Mouse (Mus musculus): ENCODE data around the gene Plac8.

The Plac8 gene

DNA sequence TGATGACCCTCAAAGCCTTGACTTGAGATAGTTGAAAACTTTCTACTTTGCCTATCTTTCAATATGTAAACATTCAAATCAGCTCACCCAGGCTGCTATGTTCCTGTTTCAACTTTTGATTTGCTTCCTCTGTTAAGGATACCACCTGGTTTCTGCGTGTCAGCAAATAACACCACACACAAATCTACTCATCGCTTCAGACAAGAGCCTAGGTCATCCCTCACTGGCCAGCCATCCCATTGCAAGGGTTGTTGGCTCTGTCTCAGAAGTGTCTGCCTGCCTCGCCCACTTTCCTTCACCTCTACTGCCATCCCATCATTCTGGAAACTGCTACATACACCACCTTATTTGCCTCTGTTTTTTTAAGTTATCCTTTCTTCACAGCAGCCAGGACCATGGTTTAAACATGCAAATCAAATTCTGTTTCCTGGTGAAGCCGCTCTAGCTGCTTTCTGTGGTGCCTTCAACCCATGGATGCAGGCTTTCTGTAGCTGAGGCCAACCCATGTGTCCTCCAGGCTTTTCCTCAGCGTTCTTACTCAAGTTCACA, 6.9 kb upstream of the Plac8 start:
- DNase-seq (ENCODE audit: low read depth) = no peak

DNA sequence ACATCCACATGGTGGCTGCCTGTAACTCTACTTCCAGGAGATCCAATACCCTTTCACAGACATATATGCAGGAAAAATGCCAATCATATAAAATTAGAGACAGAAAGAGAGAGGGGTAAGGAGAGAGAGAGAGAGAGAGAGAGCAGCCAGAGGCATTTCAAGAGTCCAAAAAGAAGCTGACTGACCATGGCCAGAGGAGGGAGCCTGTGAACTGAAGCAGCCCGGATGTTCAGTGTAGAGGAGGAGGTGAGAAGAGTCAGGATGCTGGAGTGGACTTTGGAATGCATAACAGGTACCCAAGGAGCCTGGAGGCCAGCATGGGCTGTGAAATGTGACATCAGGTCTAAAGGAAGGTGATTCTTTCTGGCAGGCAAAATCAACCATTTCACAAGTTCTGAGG, 2.7 kb upstream of the Plac8 start:
- DNase-seq (ENCODE audit: low read depth) = peak; percentile 36

- DNase-seq (ENCODE audit: low read depth) = no peak
Measured at GRCm38 (mm10) chr5:100573256-100573655, 1.2 kb upstream of the Plac8 start.

- peak; percentile 40 for DNase-seq (ENCODE audit: low read depth)
Measured at GRCm38 (mm10) chr5:100570716-100571115, 1.3 kb downstream of the Plac8 start.

- no peak for DNase-seq (ENCODE audit: low read depth)
Measured at GRCm38 (mm10) chr5:100569997-100570595, 1.9 kb downstream of the Plac8 start.

- no peak for DNase-seq (ENCODE audit: low read depth)
Measured at GRCm38 (mm10) chr5:100569250-100569934, 2.7 kb downstream of the Plac8 start.

GRCm38 (mm10) chr5:100568802-100569201, 3.2 kb downstream of the Plac8 start:
- DNase-seq (ENCODE audit: low read depth) = peak; percentile 56

DNA sequence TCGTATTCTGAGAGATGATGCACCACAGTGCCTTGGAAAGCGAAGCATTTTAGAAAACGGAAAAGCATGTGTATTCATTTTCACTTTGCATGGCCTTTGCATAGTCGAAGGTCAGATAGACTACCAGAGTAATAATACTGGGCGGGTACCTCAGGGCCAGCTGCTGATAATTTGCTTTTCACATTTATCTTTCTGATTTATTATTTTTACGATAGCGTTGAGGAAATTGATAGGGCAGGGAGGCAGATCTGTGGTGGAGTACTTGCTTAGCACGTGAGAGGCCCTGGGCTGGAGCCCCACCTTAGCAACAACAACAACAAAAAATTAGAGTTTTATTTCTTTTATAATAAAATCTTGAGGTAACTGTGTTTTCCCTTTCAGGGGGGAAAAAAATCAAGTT, 3.9 kb downstream of the Plac8 start:
- DNase-seq (ENCODE audit: low read depth) = peak; percentile 58

DNA sequence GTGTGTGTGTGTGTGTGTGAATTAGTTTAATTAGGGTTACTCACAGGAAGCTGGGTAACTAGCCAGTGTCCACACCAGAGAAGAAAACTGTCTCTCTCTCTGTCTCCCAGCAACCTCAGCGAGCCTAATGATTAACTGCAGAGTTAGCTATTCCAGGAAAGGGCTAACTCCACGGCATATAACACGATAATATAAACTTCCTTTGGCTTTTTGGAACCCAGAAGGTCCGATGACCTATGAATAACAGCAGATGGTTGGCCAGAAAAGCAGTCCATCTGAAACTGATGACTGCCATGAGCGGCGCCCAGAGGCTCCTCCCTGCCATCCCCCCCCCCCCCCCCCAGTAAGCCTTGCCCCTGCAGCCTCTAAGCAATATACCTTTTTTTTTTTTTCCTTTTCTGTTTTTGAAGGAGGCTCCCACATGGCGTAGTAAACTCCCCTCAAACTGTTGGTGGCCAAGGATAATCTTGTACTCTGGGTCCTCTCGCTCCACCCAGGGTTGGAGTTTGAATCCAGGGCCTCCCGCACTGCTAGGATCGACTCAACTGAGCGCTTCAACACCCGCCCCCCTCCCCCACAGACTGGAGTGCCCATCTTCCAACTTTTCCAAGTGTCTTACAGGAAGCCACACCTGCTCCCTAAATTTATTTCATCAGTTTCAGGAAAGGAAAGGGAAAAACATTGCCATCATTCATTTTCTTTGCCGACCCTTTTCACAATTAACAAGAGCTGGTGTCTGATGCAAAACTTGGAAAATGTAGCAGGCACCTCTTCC, 4.6 kb downstream of the Plac8 start:
- DNase-seq (ENCODE audit: low read depth) = peak; percentile 86

DNA sequence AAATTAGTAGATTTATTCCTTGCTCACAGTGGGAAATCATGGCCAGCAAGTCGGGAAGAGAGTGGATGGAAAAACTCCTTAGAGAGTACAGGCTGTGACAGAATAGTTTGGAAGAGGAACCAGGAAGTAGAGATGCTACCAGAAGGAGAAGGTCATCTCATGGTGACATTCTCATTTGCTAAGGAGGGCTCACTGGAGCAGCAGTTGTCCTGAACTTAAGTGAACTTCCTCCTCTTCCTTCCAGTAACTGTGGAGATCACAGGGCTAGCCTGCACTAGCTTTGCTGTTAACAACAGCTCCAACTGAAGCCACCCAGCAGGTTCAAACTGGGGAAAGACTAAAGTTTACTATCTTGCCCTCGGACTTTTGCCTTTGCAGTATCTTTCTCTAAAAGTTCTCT, 5.2 kb downstream of the Plac8 start:
- no peak for DNase-seq (ENCODE audit: low read depth)

- DNase-seq (ENCODE audit: low read depth) = no peak
Measured at GRCm38 (mm10) chr5:100562702-100563101, 9.3 kb downstream of the Plac8 start.

DNA sequence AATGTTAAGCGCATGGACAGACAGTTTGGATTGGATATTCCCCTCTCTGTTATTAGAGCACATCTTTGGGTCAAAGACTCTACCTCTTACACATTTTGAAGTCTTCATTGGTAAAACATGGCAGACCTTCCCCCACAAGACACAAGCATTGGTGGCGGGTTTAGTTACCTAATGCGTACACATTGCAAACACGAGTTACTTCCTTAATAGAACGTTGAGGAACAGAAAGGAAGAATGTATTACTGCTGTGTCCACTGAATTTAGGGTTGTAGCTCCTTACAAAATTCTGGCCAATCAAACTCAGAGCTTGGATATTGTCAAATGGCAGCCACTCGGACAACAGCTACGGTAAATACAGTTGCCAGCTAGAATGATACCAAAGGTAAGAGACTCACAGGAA, 12.7 kb downstream of the Plac8 start:
- DNase-seq (ENCODE audit: low read depth) = no peak

DNA sequence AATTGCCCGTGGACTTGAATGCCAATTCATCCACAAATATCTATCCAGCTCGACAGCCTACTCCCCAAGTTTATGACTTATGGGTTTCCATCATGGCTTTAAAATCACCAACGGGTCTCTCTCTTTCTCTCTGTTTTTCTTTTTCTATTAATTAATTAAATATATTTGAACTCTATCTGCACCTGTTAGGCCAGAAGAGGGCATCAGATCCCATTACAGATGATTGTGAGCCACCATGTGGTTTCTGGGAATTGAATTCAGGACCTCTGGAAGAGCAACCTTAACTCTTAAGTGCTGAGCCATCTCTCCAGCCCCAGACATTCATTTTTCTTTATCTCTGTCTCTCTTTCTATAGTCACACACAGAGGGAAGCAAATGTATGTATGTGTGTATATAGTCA, 13.3 kb downstream of the Plac8 start:
- no peak for DNase-seq (ENCODE audit: low read depth)

- DNase-seq (ENCODE audit: low read depth) = no peak
Measured at GRCm38 (mm10) chr5:100557537-100557936, 14.5 kb downstream of the Plac8 start.

DNA sequence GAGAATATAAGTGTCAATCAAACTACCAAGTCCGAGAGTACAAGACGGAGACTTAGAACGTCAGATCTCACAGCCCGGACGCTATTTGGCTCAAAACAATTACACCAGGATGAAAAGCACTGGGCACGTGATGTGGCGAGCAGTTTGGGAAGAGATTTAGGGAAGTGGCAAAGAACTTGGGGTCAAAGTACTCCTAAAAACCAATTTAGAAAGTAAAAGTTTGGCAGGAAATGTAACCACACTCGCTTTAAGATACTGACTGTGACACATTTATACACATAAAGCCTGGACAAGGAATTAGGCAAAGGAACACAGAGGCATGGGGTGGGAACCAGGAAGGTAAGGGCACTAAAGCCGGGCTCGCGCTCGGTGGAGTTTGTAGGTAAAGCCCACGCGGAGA, 15.0 kb downstream of the Plac8 start:
- DNase-seq (ENCODE audit: low read depth) = no peak

GRCm38 (mm10) chr5:100553426-100553825, 18.6 kb downstream of the Plac8 start:
- DNase-seq (ENCODE audit: low read depth) = peak; percentile 50

GRCm38 (mm10) chr5:100551952-100552351, 20.1 kb downstream of the Plac8 start:
- no peak for DNase-seq (ENCODE audit: low read depth)

DNA sequence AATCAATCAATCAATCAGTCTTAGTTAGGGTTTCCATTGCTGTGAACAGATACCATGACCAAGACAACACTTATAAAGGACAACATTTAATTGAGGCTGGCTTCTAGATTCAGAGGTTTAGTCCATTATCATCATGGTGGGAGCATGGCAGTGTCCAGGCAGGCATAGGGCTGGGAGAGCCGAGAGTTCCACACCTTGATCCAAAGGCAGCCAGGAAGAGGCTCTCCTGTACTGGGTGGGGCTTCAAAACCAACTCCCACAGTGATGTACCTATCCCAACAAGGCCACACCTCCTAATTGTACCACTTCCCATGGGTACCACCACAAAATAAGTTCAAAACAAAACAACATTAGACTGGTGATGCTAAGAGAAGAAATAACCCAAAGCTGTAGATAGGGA, 21.9 kb downstream of the Plac8 start:
- DNase-seq (ENCODE audit: low read depth) = no peak

DNA sequence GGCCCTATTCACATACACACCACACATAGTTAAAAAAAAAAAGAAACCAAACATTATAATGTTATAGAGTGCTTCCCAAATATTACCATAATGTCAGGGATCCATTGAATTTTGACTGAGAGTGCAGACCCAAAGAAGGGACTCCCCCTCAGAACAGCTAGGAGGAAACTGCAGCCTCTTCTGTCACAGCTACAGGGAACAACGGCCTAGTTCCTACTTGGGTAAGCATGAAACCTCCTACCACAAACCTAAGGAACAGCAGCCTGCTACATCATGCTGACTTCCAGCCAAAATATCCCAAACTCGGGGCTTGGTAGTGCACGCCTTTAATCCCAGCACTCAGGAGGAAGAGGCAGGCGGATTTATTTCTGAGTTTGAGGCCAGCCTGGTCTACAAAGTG, 22.7 kb downstream of the Plac8 start:
- no peak for DNase-seq (ENCODE audit: low read depth)

DNA sequence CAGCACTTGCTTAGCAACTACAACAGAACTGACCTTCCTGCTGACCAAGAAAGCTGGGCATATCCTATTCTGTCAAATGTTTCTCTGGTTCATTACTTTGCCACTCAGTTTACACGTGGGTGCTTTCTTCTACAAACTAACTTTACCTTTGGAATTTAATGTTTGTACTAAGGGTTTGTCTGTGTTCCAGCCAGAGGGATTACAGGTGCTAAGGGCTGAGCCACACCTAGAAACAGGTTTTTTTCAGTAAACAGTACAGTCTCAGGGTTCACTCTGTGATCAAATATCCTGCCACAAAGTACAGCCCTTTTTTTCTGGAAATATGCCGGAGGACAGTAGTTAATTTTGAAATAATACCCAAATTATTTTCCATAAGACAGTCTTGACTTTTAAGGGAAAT, 23.8 kb downstream of the Plac8 start:
- DNase-seq (ENCODE audit: low read depth) = no peak

DNA sequence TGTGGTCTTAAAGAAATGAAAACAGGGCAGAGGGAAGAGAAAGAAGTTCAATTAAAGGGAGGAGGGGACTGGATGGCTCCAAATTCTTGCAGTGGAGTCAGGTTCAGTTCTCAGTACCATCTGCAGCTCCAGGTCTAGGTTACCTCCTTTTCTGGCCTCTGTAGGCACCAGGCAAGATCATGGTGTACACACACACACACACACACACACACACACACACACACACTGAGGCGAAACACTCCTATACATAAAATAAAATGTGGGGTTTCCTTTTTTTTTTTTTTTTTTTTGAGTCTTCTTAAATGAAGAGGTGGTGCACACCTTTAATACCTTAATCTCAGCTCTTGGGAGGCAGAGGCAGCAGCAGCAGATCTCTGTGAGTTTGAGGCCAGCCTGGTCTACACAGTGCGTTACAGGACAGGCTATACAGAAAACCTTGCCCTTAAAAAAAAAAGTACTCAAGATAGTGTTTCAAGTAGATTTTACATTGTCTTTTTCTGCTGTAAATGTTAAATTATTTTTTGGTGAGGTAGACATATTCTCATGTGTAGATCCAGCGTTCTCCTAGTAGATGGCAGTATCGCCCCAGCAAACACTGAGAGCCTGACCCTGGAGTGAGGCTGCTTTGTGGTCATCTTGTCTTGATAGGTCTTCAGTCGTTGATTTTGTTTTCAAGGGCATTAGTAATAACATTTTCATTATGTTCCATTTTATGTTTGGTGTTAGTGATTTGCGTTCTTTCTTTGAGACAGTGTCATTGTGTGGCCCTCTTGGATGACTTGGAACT, 25.6 kb downstream of the Plac8 start:
- DNase-seq (ENCODE audit: low read depth) = peak; percentile 72

- peak; percentile 72 for DNase-seq (ENCODE audit: low read depth)
Measured at GRCm38 (mm10) chr5:100536638-100537037, 35.4 kb downstream of the Plac8 start.

Data from NIH3T3 (cell line).